18 mouse cellular contexts compared by ENCODE assay signal in the genomic region with DNA sequence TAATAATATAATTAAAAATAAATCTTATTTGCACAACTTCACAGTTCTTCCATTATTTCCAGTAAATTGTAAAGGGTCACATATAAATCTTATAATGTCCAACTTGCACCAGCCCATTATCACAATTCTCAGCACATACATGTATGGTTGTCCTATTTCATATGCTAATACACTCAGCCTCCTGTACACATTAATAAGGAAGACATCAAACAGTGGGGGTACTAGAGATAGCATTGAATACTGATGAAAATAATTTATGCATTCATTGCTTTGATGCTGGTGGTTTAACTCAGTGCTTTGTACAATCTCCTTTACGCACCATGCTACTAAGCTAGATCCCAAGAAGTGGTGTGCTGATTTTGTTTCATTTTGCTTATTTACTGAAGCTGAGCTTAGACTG.
"Had no signal": no experiment of that assay in that cellular context is flagged by ENCODE, and none has a peak within 500 bp of the region (broad histone marks: within the 10 kb centered on the region; RNA-seq: fewer than 3 reads in every experiment).

No protein-coding gene starts in this region.

- H3K36me3 ChIP-seq: limb, embryonic 15.5 days; liver, embryonic 13.5 days; liver, embryonic 15.5 days; lung, embryonic 15.5 days; neural tube, embryonic 12.5 days; stomach, embryonic 15.5 days had no signal

- H3K27ac ChIP-seq: limb, embryonic 15.5 days; liver, embryonic 13.5 days; liver, embryonic 15.5 days; lung, embryonic 15.5 days; macrophage; neural tube, embryonic 12.5 days; stomach, embryonic 15.5 days; stomach, postnatal 0 days had no signal

- ATAC-seq: liver, postnatal 0 days; lung, postnatal 0 days had no signal

- H3K4me2 ChIP-seq: limb, embryonic 15.5 days; liver, embryonic 11.5 days; liver, embryonic 13.5 days; liver, embryonic 15.5 days; lung, embryonic 15.5 days; neural tube, embryonic 12.5 days; stomach, embryonic 15.5 days had no signal

- H3K9me3 ChIP-seq: limb, embryonic 15.5 days; liver, embryonic 13.5 days; liver, embryonic 15.5 days; lung, embryonic 15.5 days; megakaryocyte, embryonic 14.5 days; neural tube, embryonic 12.5 days; stomach, embryonic 15.5 days had no signal

- DNase-seq: liver, embryonic 13.5 days; liver, postnatal 0 days; lung, adult 2 months; lung, postnatal 14 days; lung, postnatal 36 days; right cerebral cortex, postnatal 14 days; thymus, adult 2 months; thymus, postnatal 25 days had no signal

- H3K4me3 ChIP-seq: limb, embryonic 15.5 days; liver, embryonic 13.5 days; liver, embryonic 15.5 days; lung, embryonic 15.5 days; megakaryocyte, embryonic 14.5 days; neural tube, embryonic 12.5 days; stomach, embryonic 15.5 days had no signal

- H3K27me3 ChIP-seq: limb, embryonic 15.5 days; liver, embryonic 13.5 days; liver, embryonic 15.5 days; lung, embryonic 15.5 days; megakaryocyte, embryonic 14.5 days; neural tube, embryonic 12.5 days; stomach, embryonic 15.5 days had no signal

- H3K9ac ChIP-seq: limb, embryonic 15.5 days; liver, embryonic 13.5 days; liver, embryonic 15.5 days; liver, postnatal 0 days; lung, embryonic 15.5 days; neural tube, embryonic 12.5 days; stomach, embryonic 15.5 days had no signal

- H3K4me1 ChIP-seq: limb, embryonic 15.5 days; liver, embryonic 13.5 days; liver, embryonic 15.5 days; lung, embryonic 15.5 days; megakaryocyte, embryonic 14.5 days; neural tube, embryonic 12.5 days; stomach, embryonic 15.5 days had no signal
